Mouse (Mus musculus) lung, postnatal 0 days (tissue): ENCODE data around the gene Sept4.

Source experiments
- CTCF ChIP-seq: IDR thresholded peaks from 2 replicates; pipeline ENCODE4 v1.5.1; 2016; ENCODE audit warnings: antibody characterized with exemption, mild to moderate bottlenecking
- EP300 ChIP-seq: IDR thresholded peaks from 2 replicates; pipeline ENCODE4 v1.6.1; 2016; ENCODE audit warnings: antibody characterized with exemption, mild to moderate bottlenecking, control low read depth

DNA sequence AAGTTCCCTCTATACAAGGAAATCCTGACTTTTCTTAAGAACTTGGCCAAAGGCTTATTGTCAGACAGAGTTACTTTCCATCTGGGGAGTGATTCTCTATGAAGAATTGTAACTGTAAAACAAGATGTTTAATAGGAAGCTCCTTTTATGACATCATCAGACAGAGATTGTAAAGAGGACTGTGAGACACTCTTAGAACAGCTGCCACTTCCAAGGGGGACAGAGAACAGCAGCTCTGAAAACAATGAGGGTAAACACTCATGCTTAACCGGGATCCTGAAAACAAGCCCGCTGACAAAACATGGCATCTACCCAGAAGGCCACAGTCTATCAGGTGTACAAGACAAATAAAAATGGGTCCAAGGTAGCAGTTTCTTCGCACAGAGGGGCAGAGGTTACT lies 2.2 kb upstream of the Sept4 start, which contains the start of gene Gm11492:
- TF ChIP-seq CTCF: no peak
- TF ChIP-seq EP300: no peak
